Mouse (Mus musculus) gastrocnemius, postnatal 14 days (tissue): ENCODE results near the gene Dxo. TPM values are rescaled to one million over a fixed set of nuclear protein-coding genes. Genes with fewer than 3 reads are reported as not detected.

Experiments used
- DNase-seq: peaks from one replicate; pipeline ENCODE4 v3.0.0; 2021; ENCODE audit warnings: mixed read lengths
- intact Hi-C: fragments of 180-260 bp; cut with DNase I; formaldehyde crosslinking; loops from one replicate; pipeline ENCODE4 v1.15.1; 2025; ENCODE audit warnings: low total_unique reads
- microRNA-seq, 2 experiments: library from miRNA; unstranded; fragments of <30 nt; microRNA quantifications; one replicate each; pipeline ENCODE4 v1.2.0; 2021
- total RNA-seq, 2 experiments: library from RNA; stranded (reverse); gene quantifications; 2 replicates each; pipeline ENCODE4 v1.2.3; 2021

The Dxo gene
- total RNA-seq, 2 experiments from 2014 or later, result 9.3 to 13.0 TPM

GRCm38 (mm10) chr17:34861704-34862415, 25.0 kb downstream of the Dxo start:
- intact Hi-C loops, result no loop called here
- no peak for DNase-seq

DNA sequence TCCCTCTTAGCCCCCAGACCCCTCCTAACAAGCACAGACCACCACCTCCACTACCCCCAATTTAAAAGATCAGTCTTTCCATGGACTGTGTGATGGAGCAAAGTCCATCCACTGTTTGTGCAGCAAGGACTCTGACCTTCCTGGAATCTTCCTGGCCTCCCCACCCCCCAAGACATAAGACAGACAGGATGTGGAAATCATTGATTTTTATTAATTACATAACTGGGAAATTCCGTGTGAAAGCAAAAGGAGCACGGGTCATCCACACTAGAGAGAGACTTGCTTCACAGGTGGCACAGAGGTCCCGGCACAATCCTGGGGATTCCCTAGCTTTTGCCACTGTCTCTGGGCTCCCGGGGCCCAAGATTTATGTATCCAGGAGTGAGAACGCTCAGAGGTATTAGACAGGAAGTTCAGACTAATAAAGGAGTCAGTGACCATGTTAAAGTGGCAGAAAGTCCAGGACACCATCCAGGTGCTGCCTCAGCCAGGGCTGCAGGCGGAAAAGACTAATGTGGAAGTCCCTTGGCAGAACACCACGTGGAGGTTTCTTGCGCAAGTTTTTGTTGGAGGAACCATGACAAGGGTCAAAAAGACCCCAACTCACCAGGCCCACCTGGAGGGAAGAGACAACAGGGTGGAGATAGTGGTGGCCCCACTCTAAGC, 25.7 kb downstream of the Dxo start, which contains the start of gene Cfb:
TSS of gene Cfb (minus strand) at position 103 of the 666 bp plus-strand sequence.
- intact Hi-C loops, result no loop called here

GRCm38 (mm10) chr17:34865981-34866380, 29.2 kb downstream of the Dxo start:
- intact Hi-C loops, result no loop called here
- no peak for DNase-seq

More for the DNA sequence above, 25.7 kb downstream of the Dxo start, which contains the start of gene Cfb:
- DNase-seq, result no peak

- DNase-seq, result no peak
- intact Hi-C loops, result no loop called here
Observed at GRCm38 (mm10) chr17:34874321-34874720, 37.5 kb downstream of the Dxo start.

GRCm38 (mm10) chr17:34879336-34879879, 42.6 kb downstream of the Dxo start, which contains the start of gene Zbtb12:
Gene Zbtb12 (plus strand): TSS chr17:34879483.
- intact Hi-C loops, result no loop called here

GRCm38 (mm10) chr17:34881166-34881565, 44.3 kb downstream of the Dxo start:
- DNase-seq, result no peak
- intact Hi-C loops, result no loop called here

More at GRCm38 (mm10) chr17:34879336-34879879, 42.6 kb downstream of the Dxo start, which contains the start of gene Zbtb12:
- DNase-seq, result no peak

DNA sequence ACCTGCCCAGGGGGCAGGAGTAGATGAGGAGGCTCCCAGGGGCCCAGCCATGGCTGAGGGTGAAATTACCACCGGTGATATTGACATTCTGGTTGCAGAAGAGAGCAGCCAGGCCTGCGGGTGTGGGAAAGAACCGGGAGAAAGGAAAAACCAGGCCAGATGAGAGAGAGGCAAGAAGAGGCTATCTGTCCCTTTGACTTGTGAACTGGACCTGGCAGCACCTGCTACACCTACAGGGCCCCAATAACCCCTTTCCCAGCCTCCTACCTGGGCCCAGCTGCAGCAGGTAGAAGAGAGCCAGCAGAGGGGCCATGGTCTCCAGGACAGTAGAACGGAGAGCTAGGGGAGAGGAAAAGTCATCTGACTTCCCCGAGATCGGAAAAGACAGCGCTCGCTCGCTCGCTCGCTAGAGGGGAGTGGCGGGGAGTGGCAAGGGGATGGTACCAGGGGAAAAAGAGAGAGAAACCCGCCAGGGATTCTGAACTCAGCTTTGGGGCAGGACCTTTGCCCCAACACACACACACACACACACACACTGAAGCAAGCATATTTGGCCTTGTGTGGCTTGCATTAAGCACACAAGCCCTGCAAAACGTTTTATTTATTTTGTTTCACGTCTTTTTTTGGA, 45.0 kb downstream of the Dxo start, which contains the start of gene Gm20547:
TSS of gene Gm20547 (minus strand) at position 360 of the 628 bp plus-strand sequence.
- DNase-seq, result no peak
- intact Hi-C loops, result no loop called here

DNA sequence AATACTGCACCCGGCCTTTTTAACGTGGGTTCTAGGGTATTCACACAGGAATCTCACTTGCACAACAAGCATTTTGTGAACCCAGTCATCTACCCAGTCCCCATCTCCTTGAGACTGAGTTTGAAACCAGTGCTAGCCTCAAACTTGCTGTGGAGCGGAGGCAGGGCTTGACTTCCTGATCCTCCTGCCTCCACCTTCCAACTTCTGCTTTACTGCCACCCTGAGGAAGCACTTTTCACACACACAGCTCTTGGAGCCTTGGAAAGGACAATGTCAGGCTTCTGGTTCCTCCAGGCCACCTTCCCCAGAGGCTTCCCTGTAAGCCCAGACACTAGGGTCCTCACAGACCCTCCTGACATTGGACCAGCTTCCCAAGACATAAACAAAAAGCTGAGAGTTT, 46.5 kb downstream of the Dxo start:
- no peak for DNase-seq
- intact Hi-C loops, result no loop called here

DNA sequence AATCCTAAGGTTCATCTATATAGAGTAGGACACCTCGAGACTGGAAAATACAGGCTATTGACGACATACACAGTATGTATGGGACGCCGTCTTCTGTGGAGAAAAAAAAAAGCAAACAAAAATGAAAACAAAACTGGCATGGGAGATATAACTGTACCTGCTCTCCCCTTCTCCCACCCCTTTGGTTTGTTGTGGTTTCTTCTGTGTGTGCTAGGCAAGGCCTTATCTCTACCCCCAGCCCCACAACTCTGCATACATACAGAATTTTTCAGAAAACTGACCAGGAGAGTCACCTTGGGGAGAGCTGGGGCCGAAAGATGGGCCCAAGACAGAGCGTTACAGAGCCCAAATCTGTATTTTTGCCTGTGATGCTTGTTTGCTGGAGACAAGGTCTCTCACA, 47.9 kb downstream of the Dxo start:
- intact Hi-C loops, result no loop called here

DNA sequence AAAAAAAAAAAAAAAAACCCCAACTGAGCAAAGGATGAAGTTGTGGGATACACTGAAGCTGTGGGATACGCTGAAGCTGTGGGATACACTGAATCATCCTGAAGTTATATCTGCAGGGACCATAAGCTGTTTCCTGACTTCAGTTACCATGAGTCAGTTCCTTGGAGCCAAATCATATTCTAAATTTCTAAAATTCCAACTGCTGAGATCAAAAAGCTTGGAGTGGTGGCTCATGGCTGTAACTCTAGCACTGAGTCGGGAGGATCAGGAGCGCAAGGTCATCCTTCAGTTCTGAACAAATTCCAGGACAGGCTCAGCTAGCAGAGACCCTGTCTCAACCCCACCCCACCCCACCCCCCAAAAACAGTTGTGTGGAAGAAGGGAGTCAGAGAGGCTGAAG, 48.8 kb downstream of the Dxo start:
- intact Hi-C loops, result no loop called here

More for the DNA sequence above, 47.9 kb downstream of the Dxo start:
- DNase-seq, result no peak

GRCm38 (mm10) chr17:34887942-34888341, 51.1 kb downstream of the Dxo start:
- no peak for DNase-seq
- intact Hi-C loops, result no loop called here

More for the DNA sequence above, 48.8 kb downstream of the Dxo start:
- no peak for DNase-seq

Small RNAs within 50 kb of the gene (microRNA-seq; reads per million reads assigned to microRNA genes)
- gene Mir6970 (0 reads per million in 2 experiments), gene Mir6971 (0.50 to 0.96 reads per million in 2 experiments), gene Mir6972 (0 reads per million in 2 experiments)

Other genes starting within 250 kb of the Dxo start
- 1 to 10 TPM; 3.1 to 3.6 TPM for gene Gpsm3, start 247.2 kb upstream of the Dxo start, total RNA-seq
- gene Pbx2, start 245.8 kb upstream of the Dxo start, total RNA-seq, result 10 to 100 TPM; 17.3 to 17.9 TPM
- gene Ager, start 239.2 kb upstream of the Dxo start, total RNA-seq, result under 1 TPM; 0.44 to 0.55 TPM
- gene Rnf5, start 233.3 kb upstream of the Dxo start, total RNA-seq, result 10 to 100 TPM; 17.1 to 18.6 TPM
- gene Agpat1, start 232.8 kb upstream of the Dxo start, total RNA-seq, result 10 to 100 TPM; 38.8 to 39.1 TPM
- 10 to 100 TPM in 1 of 2 experiments, 1 to 10 TPM in 1; 5.4 to 11.1 TPM for gene Egfl8, start 221.0 kb upstream of the Dxo start, total RNA-seq
- 10 to 100 TPM; 35.7 to 38.9 TPM for gene Ppt2, start 208.5 kb upstream of the Dxo start, total RNA-seq
- under 1 TPM; 0.27 to 0.47 TPM for gene Prrt1, start 207.5 kb upstream of the Dxo start, total RNA-seq
- gene Fkbpl, start 192.3 kb upstream of the Dxo start, total RNA-seq, result 1 to 10 TPM; 4.6 to 6.4 TPM
- gene Atf6b, start 189.9 kb upstream of the Dxo start, total RNA-seq, result 10 to 100 TPM in 1 of 2 experiments, 1 to 10 TPM in 1; 8.9 to 11.0 TPM
- 10 to 100 TPM; 69.8 to 85.6 TPM for gene Tnxb, start 166.5 kb upstream of the Dxo start, total RNA-seq
- gene C4b, start 93.1 kb upstream of the Dxo start, total RNA-seq, result 1 to 10 TPM in 1 of 2 experiments, under 1 TPM in 1; 0.93 to 1.8 TPM
- under 1 TPM in 1 of 2 experiments, not detected in 1; 0.21 TPM for gene Cyp21a1, start 32.5 kb upstream of the Dxo start, total RNA-seq
- 1 to 10 TPM; 6.8 to 7.2 TPM for gene Stk19, start 74 bp upstream of the Dxo start, total RNA-seq
- 10 to 100 TPM; 17.4 to 17.8 TPM for gene Skiv2l, start 13.2 kb downstream of the Dxo start, total RNA-seq
- gene Nelfe, start 13.4 kb downstream of the Dxo start, total RNA-seq, result 10 to 100 TPM in 1 of 2 experiments, 1 to 10 TPM in 1; 9.7 to 13.4 TPM
- 1 to 10 TPM in 1 of 2 experiments, under 1 TPM in 1; 0.75 to 1.9 TPM for gene Cfb, start 25.5 kb downstream of the Dxo start, total RNA-seq
- gene Zbtb12, start 42.5 kb downstream of the Dxo start, total RNA-seq, result 1 to 10 TPM; 3.4 to 5.1 TPM
- gene Gm20547, start 45.0 kb downstream of the Dxo start, total RNA-seq, result not detected
- gene C2, start 61.2 kb downstream of the Dxo start, total RNA-seq, result 1 to 10 TPM; 1.8 to 3.1 TPM
- 10 to 100 TPM; 29.4 to 32.2 TPM for gene Ehmt2, start 61.5 kb downstream of the Dxo start, total RNA-seq
- under 1 TPM in 1 of 2 experiments, not detected in 1; 0.09 TPM for gene Slc44a4, start 77.4 kb downstream of the Dxo start, total RNA-seq
- gene Neu1, start 94.2 kb downstream of the Dxo start, total RNA-seq, result 1 to 10 TPM; 8.0 to 8.3 TPM
- gene Hspa1b, start 122.2 kb downstream of the Dxo start, total RNA-seq, result 1 to 10 TPM; 2.6 to 5.9 TPM
- gene Gm20481, start 132.9 kb downstream of the Dxo start, total RNA-seq, result not detected
- gene Hspa1a, start 135.1 kb downstream of the Dxo start, total RNA-seq, result 1 to 10 TPM; 3.8 to 6.8 TPM
- 10 to 100 TPM; 11.6 to 14.8 TPM for gene Hspa1l, start 135.7 kb downstream of the Dxo start, total RNA-seq
- 10 to 100 TPM; 19.5 to 20.1 TPM for gene Lsm2, start 144.8 kb downstream of the Dxo start, total RNA-seq
- gene Vars, start 164.0 kb downstream of the Dxo start, total RNA-seq, result 10 to 100 TPM; 26.8 to 29.2 TPM
- gene Vwa7, start 179.6 kb downstream of the Dxo start, total RNA-seq, result 1 to 10 TPM; 3.7 to 3.9 TPM
- 1 to 10 TPM in 1 of 2 experiments, under 1 TPM in 1; 0.38 to 1.5 TPM for gene Sapcd1, start 191.0 kb downstream of the Dxo start, total RNA-seq
- under 1 TPM; 0.84 to 0.94 TPM for gene Msh5, start 209.7 kb downstream of the Dxo start, total RNA-seq
- gene Clic1, start 212.9 kb downstream of the Dxo start, total RNA-seq, result 10 to 100 TPM; 28.3 to 32.5 TPM
- gene Ddah2, start 222.0 kb downstream of the Dxo start, total RNA-seq, result 10 to 100 TPM; 23.4 to 32.2 TPM
- not detected for gene Ly6g6c, start 228.4 kb downstream of the Dxo start, total RNA-seq
- not detected for gene Mpig6b, start 229.2 kb downstream of the Dxo start, total RNA-seq
- not detected for gene Ly6g6e, start 239.9 kb downstream of the Dxo start, total RNA-seq
- gene Ly6g6d, start 241.0 kb downstream of the Dxo start, total RNA-seq, result under 1 TPM; 0.64 TPM
- gene Ly6g6f, start 248.6 kb downstream of the Dxo start, total RNA-seq, result not detected